Mouse (Mus musculus): Measurements from ENCODE around the gene Hspg2. TPM values are rescaled to one million over a fixed set of nuclear protein-coding genes. Genes with fewer than 3 reads are reported as not detected.
A peak's percentile ranks its signal among the peaks of the same experiment; 100 is the strongest.

The Hspg2 gene
- total RNA-seq, 2 experiments from 2014 or later: 249 to 297 TPM

DNA sequence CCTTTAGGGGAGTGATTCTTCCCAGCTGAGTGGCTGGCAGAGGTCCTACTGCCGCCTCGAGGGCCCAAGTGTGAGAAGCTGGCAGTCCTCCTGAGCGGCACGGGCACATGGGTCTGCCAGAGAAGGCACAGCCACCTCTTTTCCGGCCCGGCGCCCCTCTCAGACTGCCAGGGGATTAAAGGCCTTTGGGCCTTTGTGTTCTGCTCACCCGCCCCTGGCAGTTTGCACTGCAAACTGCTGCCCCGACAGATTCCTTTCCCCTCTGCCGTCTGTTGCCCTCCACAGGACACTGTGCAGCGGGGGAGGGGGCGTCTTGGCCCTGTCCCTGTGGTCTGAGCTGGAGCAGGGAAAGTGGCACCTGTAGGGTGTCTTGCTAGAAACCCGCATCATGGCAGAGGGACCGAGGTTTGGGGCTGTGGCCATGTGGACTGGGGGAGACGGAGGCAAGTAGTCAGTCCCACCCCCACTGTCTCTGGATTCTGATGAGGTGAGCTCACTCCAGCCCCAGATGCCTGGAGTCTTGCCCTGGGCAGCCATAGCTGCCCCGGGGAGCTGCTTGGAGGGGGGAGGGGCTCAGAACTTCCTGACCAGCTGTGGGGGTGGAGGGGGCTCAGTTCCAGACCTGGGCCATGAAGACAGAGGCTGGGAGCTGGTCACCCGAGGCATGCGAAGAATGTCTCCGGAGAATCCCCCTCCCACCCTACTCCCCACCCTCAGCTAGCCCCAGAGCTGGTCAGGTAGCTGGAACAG is 26.4 kb downstream of the Hspg2 start:
- peak; percentile 59 for DNase-seq (ENCODE audit: low spot score)
- intact Hi-C loops (cut with DNase I): no loop called here

DNA sequence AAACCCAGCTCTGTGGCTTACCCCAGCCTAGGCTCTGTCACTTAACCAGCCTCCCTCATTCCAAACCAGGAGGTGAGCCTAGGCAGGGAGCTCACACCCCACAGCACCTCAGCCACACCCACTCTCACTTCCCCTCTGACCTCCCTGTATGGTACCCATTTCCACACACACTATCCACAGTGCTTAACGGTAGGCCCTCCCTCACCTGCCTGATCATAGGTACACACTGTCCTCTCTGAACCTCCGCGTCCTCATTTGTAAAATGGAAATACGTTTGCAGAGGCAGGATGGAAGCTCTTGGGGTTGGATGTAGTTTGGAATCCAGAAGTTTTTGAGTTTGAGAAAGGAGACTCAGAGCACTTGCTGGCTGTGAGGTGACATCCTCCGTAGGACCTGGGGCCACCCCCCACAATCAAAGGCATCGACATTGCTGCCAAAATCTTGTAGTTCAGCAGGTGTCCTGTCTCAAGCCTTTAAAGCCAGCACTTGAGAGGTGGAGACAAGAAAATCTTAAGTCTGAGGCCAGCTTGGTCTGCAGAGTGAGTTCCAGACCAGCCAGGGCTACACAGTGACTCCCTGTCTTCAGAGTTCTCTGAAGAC is 27.0 kb downstream of the Hspg2 start:
- intact Hi-C loops (cut with DNase I): no loop called here
- DNase-seq (ENCODE audit: low spot score): no peak

DNA sequence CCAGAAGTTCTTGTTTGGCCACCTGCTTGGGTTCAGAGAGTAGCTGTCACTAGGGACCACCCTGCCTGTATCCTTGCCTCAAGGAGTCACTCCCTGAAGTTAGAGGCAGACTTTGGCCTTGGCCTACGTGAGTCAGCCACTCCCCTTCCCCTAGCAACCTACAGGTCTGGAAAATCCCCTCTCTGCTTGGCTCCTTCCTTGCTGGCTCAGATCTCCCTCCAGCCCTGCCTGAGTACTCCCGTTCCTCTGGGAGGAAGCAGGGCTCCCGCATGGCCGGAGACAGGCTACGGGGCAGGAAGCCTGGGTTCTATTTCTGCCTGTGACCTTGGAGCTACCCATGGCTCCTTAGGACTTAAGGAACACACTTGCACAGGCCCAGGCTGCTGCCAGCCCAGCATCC is 28.8 kb downstream of the Hspg2 start:
- intact Hi-C loops (cut with DNase I): no loop called here
- peak; percentile 78 for DNase-seq (ENCODE audit: low spot score)

DNA sequence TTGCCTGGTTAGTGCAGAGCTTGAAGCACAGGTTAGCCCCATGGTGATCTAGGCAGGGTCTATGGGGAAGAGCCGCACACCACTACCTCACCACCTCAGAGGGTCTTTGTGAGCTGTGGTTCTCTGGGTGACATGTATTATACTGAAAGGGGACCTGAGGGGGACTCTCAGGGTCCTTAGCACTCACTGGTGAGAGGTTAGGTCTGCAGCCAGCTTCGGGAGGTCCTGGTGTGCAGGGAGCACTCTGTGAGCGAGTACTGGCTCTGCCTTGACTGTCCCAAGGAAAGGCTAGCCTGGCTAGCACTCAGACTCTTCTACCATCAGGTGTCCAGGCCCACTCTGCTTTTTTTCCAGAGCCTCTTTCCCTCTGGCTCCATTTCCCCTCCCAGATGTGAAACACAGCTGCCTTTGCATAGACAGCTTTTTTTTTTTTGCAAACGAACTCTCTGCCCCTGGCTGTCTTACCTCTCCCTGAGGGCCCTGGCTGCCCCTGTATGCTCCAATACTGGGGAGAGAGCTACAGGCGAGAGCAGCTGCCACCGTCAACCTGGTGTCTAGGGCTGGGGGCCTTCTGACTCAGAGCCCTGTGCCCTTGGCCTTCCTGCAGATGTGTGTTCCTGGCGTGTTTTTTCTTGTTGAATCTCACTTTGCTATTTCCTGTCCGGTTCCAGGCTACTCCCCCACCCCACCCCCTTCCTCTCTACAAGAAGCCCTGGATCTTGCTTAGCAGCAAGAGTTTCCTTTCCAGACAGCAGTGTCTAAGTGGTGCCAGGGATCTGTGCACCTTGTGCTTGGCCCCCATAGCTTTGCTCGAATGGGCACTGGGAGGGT is 29.5 kb downstream of the Hspg2 start:
- intact Hi-C loops (cut with DNase I): loop anchor here (2.0 kb wide), 2 partner anchors 13 to 33 kb away; no protein-coding TSS in a partner anchor
- DNase-seq (ENCODE audit: low spot score): peak; percentile 66

DNA sequence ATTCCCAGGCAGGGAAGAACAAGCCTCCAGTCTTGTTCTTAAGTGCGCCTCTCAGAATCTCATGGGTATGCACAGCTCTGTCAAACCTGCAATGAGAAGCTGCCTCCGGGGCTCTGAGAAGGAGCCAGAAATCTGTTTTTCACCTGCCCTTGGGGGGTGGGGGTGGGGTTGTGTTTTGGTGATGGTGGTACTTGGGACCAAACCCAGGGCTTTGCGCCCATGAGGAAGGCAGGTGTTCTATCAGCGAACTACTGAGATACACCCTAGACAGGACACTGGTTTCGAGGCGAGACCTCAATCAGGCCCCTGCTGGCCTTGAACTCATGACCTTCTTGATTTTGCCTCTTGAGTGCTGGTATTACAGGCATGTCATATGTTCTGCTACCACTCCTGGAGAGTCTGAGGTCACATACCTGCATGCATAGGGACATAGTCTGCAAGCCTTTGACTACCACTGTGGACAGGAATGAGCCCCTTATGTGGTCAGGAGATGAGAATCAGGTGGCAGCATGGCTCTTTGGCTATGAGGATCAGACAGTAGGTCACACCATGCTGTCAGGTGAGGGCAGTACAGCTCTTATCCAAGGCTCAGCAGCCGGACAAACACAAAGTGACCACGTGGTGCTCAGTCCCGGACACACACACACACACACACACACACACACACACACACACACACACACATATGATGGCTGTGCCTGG is 30.5 kb downstream of the Hspg2 start:
- intact Hi-C loops (cut with DNase I): loop anchor here (2.0 kb wide), 2 partner anchors 14 to 34 kb away; no protein-coding TSS in a partner anchor
- no peak for DNase-seq (ENCODE audit: low spot score)

DNA sequence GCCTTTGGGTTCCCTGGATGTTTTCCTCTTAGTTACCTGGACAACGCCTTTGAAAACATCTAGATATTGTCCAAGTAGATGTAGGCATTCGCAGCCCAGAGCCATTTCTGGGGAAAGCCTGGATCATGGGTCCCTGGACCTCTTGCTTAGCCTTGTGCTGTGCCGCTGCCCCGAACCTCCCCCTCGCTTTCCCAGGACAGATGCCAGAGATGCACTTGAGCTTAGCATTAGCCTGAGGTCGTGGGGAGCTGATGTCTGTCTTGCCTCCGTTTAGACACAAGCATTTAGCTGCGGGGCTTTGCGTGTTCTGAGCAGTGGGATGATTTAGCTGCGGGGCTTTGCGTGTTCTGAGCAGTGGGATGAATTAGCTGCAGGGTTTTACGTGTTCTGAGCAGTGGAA is 31.6 kb downstream of the Hspg2 start:
- intact Hi-C loops (cut with DNase I): loop anchor here (5.0 kb wide), 1 partner anchor 53 kb away; no protein-coding TSS in a partner anchor
- DNase-seq (ENCODE audit: low spot score): no peak

DNA sequence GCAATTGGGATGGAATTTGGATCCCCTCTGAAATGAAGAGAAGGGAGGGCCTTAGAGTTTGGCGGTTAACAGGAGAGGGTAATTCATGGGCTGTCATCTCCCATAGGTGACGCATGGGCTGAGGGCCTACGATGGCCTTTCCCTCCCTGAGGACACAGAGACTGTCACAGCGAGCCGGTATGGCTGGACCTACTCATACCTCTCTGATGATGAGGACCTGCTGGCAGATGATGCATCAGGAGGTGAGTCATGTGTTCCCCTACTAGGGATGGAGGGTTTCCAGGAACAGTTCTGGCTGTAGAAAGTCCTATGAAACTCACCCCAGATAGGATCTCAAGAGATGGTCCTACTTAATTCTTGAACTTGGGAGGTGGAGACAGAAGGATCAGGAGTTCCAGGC is 32.4 kb downstream of the Hspg2 start:
- intact Hi-C loops (cut with DNase I): loop anchor here (5.0 kb wide), 1 partner anchor 54 kb away; no protein-coding TSS in a partner anchor

DNA sequence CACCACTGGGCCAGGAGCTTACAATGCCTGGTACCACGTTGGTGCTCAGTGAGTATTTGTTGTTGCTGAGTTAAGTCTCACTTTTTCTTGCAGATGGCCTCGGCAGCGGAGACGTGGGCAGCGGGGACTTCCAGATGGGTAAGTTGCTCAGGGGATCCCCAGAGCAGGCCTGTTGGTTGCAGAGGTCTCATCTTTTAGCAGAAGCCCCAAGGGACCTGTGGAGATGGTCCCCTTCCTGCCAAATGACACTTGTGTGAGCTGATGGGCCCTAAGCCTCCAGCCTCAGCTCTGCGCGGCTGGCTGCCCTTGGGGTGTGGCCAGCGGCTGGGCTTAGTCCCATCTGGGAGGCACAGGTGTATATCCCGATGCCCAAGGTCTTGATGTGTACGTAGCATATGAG is 33.6 kb downstream of the Hspg2 start:
- no peak for DNase-seq (ENCODE audit: low spot score)
- intact Hi-C loops (cut with DNase I): loop anchor here (5.0 kb wide), 1 partner anchor 55 kb away; no protein-coding TSS in a partner anchor

More for the DNA sequence above, 32.4 kb downstream of the Hspg2 start:
- no peak for DNase-seq (ENCODE audit: low spot score)

DNA sequence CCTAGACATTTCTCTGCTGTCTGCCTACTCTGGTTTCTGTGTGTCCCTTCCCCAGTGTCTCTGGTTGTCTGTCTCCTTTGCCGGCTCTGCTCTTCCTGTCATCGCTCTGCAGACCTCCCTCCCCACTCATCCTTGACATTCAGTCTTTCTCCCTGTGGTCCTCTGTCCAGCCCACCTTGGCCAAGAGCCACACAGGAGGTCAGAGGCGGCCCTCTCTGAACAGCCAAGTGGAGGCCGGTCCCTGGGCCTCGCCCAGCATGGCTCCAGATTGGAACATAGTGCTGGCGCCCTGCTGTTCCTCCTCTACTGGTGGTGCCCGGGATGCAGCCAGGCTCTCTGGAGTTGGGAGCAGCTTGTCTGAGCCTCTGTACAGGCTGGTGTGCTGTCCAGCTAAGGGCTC is 34.2 kb downstream of the Hspg2 start:
- DNase-seq (ENCODE audit: low spot score): no peak
- intact Hi-C loops (cut with DNase I): loop anchor here (5.0 kb wide), 1 partner anchor 56 kb away; no protein-coding TSS in a partner anchor

DNA sequence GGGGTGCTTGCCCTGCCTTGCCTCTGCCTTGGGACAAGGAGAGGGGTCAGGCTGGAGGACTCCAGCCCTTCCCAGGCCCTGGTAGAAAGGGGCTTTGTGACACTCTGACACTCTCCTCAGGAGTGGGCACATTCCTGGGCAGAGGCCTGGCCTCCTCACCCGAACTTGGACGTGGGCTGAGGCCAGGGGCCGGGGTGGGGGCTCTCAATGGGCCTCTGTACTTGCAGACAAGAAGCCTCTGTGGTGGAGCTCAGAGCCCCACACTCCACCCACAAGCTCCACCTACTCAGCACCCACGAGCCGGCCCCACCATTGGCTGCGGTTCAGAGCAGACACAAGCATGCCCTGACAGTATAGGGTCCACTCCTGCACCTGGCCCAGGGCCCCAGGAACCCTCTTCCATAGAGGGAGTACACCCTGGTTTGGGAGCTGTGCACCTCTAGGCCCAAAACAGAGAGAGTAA is 35.0 kb downstream of the Hspg2 start:
- DNase-seq (ENCODE audit: low spot score): no peak
- intact Hi-C loops (cut with DNase I): loop anchor here (5.0 kb wide), 1 partner anchor 56 kb away; no protein-coding TSS in a partner anchor

DNA sequence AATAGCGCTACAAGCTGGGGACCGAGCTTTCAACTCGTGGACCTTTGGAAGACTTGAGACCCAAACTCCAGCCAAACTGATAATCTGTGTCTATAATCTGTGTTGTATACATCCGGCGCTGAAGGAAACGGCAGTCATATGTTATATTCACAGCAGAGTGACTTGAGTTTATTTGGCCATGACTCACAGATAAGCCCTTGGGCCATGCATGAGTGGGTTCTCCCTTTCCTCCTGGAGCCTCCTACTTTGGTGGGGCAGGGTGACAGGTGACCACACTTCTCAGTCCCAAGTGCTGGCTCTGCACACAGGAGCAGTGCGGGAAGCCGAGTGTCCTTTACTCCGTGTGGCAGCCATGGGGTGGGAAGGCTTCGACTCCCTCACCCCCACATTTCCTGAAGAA is 38.1 kb downstream of the Hspg2 start:
- DNase-seq (ENCODE audit: low spot score): no peak
- intact Hi-C loops (cut with DNase I): no loop called here

DNA sequence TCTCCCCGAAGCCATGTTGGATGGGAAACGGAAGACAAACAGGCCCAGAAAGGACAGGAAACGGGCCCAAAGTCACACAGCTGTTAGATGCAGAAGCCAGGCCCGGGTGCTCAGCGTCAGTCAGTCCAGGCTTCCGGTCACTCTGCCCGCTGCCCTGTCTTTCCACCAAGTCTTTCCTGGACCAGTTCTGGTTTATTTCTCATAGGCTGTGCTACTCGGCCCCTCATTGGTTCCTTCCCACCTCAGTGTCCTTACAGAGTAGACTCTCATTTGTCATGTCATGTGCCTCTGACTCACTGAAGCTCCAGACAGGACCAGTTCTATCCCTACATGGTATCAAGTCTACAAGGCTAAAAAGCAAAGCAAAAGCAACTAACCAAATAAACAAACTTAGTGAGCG is 41.0 kb downstream of the Hspg2 start:
- no peak for DNase-seq (ENCODE audit: low spot score)
- intact Hi-C loops (cut with DNase I): no loop called here

DNA sequence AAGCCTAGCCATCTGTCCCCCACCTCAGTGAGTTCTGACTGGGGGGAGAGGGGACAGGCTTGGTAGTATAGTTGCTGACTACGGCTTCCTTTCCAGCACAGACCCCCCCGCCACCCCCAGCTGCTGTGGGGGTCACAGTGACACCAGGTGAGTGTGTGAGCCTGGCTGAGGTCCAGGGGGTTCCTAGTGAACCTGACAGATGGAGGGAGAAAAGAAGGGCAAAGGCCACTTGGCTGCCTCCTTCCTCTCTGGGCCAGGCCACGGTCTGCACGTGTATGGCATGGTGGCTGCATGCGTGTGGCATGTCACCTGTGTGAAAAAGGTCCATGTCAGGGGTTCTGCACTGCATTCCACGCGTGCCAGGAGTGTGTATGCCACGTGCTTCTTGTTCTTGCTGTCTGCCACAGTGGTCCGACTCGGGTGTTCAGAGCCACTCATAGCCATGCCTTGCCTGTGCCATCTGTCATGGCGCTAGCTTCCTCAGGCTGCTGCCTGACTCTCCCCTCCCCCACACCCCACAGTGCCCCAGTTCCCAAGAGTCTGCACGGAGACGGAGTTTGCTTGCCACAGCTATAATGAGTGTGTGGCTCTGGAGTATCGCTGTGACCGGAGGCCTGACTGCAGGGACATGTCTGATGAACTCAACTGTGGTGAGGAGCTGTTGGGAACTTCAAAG is 41.6 kb downstream of the Hspg2 start:
- intact Hi-C loops (cut with DNase I): no loop called here

DNA sequence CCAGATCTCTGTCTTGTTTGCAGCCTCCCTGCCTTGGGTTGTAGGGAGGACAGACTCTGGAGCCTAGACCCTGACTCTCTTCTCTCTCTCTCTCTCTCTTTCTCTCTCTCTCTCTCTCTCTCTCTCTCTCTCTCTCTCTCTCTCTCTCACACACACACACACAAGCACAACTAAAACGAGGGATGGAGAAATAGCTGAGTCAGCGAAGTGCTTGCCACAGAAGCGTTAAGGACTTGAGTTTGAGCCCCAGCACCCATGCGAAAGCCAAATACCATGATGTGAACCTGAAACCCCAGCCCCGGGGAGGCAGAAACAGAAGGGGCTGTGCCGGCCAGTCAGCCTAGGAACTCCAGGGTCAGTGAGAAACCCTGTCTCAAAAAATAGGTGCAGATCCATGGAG is 44.3 kb downstream of the Hspg2 start:
- no peak for DNase-seq (ENCODE audit: low spot score)
- intact Hi-C loops (cut with DNase I): no loop called here

More for the DNA sequence above, 41.6 kb downstream of the Hspg2 start:
- DNase-seq (ENCODE audit: low spot score): no peak

DNA sequence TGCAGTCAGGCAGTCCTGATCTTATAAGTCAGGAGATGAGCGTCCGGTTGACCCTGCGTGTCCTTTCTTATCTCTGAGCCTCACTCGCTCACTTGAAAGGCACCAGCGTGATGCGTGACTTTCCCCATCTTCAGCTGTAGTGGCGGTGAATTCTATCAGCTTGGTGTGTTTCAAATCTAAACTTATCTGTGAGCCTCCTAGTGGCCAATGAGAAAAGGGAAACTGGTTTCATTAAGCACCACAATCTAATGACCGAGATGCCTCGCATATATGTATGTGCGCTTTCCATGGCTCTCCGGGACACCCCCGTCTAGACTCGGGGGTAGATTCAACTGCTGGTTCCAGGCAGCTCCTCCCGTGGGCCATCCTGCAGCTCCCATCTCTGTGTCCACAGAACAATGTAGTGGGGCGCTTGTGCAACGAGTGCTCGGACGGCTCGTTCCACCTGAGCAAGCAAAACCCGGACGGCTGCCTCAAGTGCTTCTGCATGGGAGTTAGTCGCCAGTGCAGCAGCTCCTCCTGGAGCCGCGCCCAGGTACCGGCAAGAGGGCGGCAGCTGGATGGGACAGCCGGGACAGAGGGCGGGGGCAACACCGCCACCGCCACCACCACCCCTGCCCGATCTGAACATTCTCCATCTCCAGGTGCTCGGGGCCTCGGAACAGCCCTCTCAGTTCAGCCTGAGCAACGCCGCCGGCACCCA is 49.6 kb downstream of the Hspg2 start:
- intact Hi-C loops (cut with DNase I): loop anchor here (2.0 to 5.0 kb wide), 2 partner anchors 61 to 75 kb away; no protein-coding TSS in a partner anchor

DNA sequence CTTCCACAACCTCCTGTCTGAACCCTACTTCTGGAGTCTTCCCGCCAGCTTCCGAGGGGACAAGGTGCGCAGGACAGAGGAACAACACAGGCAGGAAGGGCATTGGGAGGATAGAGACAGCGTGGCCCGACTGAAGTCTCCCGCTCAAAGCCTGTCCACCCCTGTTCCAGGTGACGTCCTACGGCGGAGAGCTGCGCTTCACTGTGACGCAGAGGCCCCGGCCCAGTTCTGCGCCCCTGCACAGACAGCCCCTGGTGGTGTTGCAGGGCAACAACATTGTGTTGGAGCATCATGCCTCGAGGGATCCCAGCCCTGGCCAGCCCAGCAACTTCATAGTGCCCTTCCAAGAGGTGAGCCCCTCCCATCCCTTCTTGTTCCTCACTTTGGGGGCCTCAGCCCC is 50.2 kb downstream of the Hspg2 start:
- intact Hi-C loops (cut with DNase I): loop anchor here (2.0 to 5.0 kb wide), 2 partner anchors 61 to 76 kb away; no protein-coding TSS in a partner anchor
- DNase-seq (ENCODE audit: low spot score): no peak

More for the DNA sequence above, 49.6 kb downstream of the Hspg2 start:
- DNase-seq (ENCODE audit: low spot score): no peak

DNA sequence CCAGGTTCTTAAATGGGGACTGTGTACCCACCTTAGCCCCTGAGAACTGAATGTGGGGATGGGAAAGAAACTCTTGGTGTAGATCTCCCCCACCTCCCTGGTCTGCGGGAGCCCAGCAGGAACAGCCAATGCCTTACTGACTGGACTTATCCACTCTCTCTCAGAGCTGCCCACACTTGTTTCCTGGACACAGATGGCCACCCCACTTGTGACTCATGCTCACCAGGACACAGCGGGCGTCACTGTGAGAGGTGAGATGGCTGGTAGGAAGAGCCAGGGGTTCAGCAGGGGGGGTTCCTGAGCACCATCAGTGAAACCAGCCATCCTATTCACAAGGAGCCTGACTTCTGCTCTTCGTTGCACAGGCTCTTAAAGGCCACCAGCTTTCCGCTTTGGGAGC is 51.8 kb downstream of the Hspg2 start:
- no peak for DNase-seq (ENCODE audit: low spot score)
- intact Hi-C loops (cut with DNase I): no loop called here

DNA sequence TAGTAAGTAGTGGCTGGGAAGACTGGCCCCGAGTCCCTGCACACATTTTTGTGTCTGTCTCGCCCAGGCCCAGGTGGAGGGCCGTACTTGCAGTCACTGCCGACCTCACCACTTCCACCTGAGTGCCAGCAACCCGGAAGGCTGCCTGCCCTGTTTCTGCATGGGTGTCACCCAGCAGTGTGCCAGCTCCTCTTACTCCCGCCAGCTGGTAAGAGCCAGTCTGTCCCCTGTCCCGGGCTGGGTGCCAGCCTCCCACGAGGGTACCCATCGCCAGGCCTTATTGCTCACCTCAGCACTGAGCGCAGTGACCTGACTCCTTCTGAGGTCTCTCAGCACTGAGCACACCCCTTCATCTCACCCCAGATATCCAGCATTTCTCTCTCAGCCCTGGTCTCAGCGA is 53.4 kb downstream of the Hspg2 start:
- no peak for DNase-seq (ENCODE audit: low spot score)
- intact Hi-C loops (cut with DNase I): no loop called here
